Mouse (Mus musculus) spleen, embryonic (tissue): Measurements from ENCODE around the gene Ppp1r13b.

ENCODE experiments used
- CTCF ChIA-PET: fragments of 350-600 bp; sonication (Branson Sonifier 250); formaldehyde crosslinking; loops from one replicate; lab custom pipeline; 2022; lab: Charles Lee

Ppp1r13b gene

DNA sequence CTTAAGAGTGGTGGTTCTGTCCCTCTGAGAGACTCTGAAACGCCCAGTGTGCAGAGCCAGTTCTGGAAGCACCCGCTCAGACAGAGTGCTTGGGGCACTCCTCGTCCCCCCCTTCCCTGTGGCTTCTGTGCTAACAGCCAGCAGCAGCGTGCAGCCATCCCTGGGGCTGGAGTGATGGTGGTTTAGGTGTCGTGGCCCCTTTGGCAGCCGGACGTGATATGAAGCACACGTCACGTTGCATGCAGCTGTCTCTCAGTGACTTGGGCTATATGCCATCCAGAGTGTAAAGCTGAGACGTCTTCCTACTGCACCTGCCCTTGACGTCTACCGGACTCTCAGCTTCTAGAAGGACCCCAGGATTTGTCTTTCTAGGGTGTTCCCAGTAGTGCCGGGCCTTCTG lies 109.4 kb downstream of the Ppp1r13b start:
- CTCF ChIA-PET, result no interaction called here

- CTCF ChIA-PET, result no interaction called here
Measured at GRCm38 (mm10) chr12:111797251-111797650, 110.7 kb downstream of the Ppp1r13b start.

GRCm38 (mm10) chr12:111795180-111795895 lies 112.6 kb downstream of the Ppp1r13b start:
- CTCF ChIA-PET, result no interaction called here

- CTCF ChIA-PET, result no interaction called here
Measured at GRCm38 (mm10) chr12:111794526-111795179, 113.3 kb downstream of the Ppp1r13b start.

GRCm38 (mm10) chr12:111794102-111794501 lies 113.8 kb downstream of the Ppp1r13b start:
- CTCF ChIA-PET, result interaction anchor here (0.6 kb wide), 1 partner anchor 30 kb away, joined by 6 read pairs; no protein-coding TSS in a partner anchor

GRCm38 (mm10) chr12:111791474-111792104 lies 116.3 kb downstream of the Ppp1r13b start:
- CTCF ChIA-PET, result no interaction called here

DNA sequence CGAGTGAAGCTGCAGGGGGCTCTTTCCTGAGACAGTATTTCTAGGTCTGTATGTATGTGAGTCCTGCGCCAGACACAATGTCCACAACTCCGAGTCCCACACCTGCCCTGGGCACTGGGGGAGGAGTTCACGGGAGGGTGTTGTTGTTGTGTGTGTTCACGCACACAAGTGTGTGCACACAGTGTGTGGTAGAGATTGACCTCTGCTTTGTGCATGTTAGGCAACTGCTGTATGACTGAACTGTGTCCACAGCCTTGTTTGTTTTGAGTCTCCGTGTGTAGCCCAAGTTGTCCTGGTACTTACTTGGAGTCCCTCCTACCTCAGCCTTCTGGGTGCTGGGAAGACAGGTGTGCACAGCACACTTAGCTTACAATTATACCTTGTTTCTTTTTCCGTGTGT lies 117.3 kb downstream of the Ppp1r13b start:
- CTCF ChIA-PET, result no interaction called here

DNA sequence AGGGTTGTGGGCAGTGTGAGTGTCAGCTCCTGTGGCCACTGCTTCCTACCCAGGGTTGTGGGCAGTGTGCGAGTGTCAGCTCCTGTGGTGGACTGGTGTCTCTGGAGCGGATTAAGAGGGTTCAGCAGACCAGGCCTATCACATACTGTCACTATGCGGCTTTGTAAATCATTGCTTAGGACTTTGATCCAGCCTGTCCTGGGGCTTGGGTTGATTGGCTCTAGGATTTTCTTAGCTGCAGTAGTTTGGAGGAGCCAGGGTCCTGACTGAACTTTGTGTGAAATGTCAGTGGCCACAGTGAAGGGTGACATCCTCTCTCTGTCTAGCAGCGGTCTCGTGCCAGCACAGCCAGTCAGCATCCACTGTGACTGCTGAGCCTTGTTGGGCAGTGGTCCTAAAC lies 117.8 kb downstream of the Ppp1r13b start:
- CTCF ChIA-PET, result no interaction called here

DNA sequence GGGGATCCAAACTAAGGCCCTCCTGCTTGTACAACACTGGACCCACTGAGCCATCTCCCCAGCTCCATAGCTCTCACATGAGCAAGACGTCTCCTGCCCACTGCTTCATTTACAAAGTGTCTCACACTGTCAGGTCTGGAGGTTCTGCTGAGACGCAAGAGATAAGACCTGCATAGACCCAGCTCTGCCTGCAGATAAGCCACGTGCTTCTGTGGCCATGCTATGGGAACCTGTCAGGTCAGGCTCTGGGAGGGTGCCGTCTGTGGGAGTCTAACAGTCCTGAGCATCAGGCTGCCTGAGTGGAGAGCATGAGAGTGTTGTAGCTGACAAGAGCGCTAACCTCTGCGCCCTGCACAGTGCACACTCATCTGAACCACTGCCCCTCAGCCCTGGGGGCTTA lies 120.9 kb downstream of the Ppp1r13b start:
- CTCF ChIA-PET, result no interaction called here

GRCm38 (mm10) chr12:111785174-111785573 lies 122.7 kb downstream of the Ppp1r13b start:
- CTCF ChIA-PET, result no interaction called here

GRCm38 (mm10) chr12:111779544-111779943 lies 128.4 kb downstream of the Ppp1r13b start:
- CTCF ChIA-PET, result interaction anchor here (0.7 kb wide), 1 partner anchor 34 kb away, joined by 4 read pairs; the partner anchor contains the start of gene Xrcc3
